Mouse (Mus musculus): Measurements from ENCODE around the gene Cfap221. TPM values are rescaled to one million over a fixed set of nuclear protein-coding genes. Genes with fewer than 3 reads are reported as not detected.

The Cfap221 gene
- total RNA-seq, 2 experiments from 2014 or later, result 0.39 to 0.70 TPM

DNA sequence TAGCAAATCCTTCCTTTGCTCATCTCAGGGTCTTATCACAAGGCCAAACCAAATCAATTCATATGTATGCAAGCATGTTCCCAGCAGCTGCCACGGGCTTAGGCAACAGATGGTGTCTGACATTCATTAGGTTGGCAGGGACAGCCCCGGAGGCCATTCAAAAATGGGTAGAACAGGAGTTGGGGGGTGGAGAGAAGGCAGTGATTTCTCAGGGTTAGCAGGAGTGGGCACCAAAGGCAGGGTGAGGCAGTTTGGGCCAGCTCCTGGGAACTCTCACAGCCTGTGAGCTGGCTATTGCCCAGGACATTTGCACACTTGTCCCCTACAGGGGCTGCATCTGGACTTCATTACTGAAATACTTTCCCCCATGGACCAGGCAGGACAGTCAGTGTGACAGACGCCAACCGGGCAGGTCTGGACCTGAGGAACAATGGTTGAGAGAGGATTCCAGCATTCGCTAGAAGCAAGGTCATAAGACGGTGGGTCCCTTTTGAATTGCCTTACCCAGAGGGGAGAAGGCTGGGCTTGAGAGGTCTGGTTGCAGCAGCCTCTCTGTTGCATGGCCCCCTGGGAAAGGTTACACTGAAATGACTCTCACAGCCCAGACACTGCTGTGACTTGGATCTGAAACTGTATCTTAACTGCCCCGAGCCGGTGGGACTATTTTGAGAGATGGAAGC, 94.3 kb downstream of the Cfap221 start:
- no peak for DNase-seq

DNA sequence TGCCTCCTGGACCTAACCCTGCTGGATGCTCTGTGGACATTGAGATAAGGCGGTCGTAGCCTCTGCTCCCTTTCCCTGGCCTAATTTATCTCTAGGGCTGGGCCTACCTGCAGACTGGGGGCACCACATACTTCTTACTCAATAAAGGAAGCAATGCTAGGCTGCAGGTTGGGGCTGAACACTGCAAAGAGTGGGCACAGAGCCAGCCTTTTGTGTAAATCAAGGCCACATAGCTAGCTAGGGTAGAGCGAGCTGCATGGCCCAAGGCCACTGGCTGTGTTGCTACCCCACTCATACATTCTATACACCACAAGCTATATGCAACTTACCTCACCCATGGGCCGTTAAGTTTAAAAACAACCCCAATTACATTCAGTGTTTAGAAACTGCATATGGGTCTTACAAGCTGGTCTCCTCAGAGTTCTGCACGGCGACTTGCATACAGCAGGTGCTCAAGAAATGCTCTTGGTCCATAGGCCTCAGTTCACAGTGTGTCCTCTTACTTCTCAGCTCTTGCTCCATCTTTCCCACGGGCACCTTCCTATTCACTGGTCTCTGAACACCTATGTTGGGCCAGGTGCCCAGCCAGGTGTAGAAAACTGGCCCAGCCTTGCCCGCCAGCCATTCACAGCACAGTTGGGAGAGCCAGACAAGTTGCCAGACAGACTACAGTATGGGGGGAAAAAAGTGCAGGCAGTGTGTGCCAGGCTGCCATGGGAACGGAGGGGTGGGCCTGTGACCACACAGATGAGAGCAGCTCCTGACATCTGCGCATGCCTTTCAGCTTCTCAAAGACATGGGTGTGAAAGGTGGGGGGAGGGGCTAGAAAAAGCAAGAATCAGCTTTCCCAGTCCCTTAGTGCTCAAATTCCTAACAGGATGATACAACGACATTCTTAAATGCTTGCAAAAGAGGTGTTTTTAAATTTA, 97.6 kb downstream of the Cfap221 start:
- no peak for DNase-seq

DNA sequence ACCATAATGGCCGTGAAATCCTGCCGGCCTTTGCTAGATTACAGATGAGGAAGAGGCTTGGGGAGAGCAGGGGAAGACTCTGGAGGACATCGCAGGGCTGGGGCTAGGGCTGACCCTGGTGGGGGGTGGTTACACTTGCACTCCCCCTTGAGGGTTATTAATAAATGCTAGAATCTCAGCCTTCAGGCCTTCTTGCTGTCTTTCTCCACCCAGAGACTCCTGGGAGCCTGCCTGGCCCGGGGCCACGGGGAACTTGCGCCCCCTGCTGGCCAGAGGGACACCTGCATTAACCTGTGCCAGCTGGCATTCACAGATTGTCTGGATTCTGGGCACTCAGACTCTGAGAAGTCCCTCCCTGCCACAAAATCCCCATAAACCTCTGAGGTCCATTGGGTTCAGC, 102.1 kb downstream of the Cfap221 start:
- DNase-seq, result peak; percentile 87

- DNase-seq, result no peak
Observed at GRCm38 (mm10) chr1:119893600-119893999, 103.4 kb downstream of the Cfap221 start.

- no peak for DNase-seq
Observed at GRCm38 (mm10) chr1:119892933-119893332, 104.1 kb downstream of the Cfap221 start.

GRCm38 (mm10) chr1:119891865-119892264, 105.2 kb downstream of the Cfap221 start:
- no peak for DNase-seq

DNA sequence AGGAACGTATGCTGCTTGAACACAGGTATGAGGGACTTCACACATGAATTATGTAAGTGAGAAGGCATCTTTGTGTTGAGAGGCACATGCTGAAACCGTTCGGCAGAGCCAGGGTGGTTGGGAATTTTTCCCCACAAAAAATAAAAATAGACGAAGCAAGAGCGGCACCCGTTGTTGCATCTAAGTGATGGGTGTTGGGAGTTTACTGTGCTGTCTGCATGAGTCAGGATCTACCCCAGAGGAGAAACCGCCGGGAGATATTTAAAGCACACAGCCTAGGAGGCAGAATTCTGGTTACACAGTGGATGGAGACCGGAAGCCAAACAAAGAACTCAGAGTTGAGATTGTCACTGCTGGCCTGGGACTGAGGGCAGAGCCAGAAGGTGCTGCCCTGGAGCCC, 105.9 kb downstream of the Cfap221 start:
- DNase-seq, result no peak

DNA sequence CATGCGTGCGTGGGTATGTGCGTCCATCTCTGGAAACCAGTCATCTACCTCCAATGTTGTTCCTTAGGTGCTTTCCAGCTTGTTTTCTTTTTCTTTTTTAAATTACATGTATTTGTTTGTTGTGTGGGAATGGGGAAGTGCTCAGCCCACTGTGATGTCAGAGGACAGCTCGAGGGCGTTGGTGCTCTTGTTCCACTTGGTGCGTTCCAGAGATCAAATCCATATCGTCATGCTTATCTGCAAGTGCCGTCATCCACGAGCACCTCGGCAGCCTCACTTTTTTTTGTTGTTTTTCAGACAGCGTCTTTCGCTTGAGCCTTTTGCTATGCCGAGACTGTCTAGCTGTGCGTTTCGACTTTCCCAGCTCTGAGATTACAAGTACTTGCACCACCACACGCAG, 107.7 kb downstream of the Cfap221 start:
- DNase-seq, result no peak

DNA sequence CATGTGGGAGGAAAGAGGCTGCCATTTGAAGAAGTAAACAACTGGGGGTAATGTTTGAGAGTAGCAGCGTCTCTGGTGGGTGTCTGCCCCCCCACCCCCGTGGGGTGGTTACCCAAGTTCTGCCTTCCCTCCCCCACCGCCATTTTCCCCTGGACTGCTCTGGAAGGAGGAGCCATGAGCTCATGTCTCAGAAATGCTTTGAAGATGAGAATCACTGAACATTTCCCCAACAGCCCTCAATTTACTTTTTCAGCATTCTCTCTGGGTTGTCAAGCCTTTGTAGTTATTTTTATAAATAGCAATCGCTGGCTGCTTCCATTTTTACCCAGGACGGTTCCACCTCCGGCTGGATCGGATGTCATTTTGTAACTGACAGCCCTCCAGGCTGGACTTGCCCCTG, 110.7 kb downstream of the Cfap221 start:
- peak; percentile 24 for DNase-seq

DNA sequence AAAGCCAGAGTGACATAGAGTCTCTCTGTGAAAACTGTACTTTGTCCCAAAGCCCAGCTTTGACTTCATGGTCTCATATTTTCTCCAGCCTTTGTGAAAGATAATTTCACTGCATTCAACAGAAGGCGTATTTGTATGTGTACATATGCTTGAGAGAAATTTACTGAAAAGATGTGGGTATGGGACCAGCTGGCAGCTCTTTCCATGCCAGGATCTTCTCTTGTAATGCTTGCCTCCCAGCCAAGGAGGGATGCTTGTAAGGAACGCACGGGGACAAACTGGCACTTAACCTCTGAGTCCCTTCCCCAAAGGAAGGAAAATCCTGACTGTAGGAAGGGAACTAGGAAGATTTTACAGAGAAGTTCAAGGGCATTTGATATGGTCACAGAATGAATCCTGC, 112.8 kb downstream of the Cfap221 start:
- DNase-seq, result no peak

DNA sequence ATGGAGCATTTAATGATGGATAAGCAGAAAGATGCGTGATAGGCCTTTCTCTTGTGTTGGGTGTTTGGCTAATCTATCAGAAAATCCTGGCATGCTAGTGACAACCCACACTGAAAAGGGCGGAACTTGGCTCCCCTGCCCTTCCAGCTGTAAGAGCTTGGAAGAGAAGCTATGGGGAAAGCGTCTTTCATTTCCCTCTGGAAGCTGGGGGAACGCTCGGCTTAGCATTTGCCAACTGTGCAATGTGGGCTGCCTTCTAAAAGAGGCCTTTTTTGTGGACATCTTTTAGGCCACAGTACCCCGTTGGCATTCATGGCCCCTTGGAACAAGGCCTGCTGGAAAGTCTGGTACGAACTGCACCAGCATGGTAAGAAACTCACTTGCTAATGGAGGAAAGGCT, 118.1 kb downstream of the Cfap221 start:
- DNase-seq, result peak; percentile 67

GRCm38 (mm10) chr1:119877469-119877868, 119.6 kb downstream of the Cfap221 start:
- no peak for DNase-seq

Other genes starting within 250 kb of the Cfap221 start
- 10 to 100 TPM; 48.9 to 56.5 TPM for gene Ptpn4, start 159.6 kb downstream of the Cfap221 start, total RNA-seq (2021)
- 1 to 10 TPM; 8.0 to 10.0 TPM for gene Tmem177, start 84.0 kb downstream of the Cfap221 start, total RNA-seq (2021)
- 10 to 100 TPM; 12.7 to 17.7 TPM for gene Sctr, start 9.7 kb upstream of the Cfap221 start, total RNA-seq (2021)
- 10 to 100 TPM; 24.6 to 25.8 TPM for gene Tmem37, start 76.8 kb upstream of the Cfap221 start, total RNA-seq (2021)
- 1,000 to 10,000 TPM; 1,131 to 1,191 TPM for gene Dbi, start 123.8 kb upstream of the Cfap221 start, total RNA-seq (2021)
- 10 to 100 TPM in 1 of 2 experiments, 1 to 10 TPM in 1; 9.9 to 12.4 TPM for gene 3110009E18Rik, start 124.0 kb upstream of the Cfap221 start, total RNA-seq (2021)